Mouse (Mus musculus) MEL (cell line): ENCODE data around the gene Gm12695.

Experiments used
- CHD1 ChIP-seq: IDR thresholded peaks from 2 replicates; pipeline ENCODE4 v1.6.1; 2012; ENCODE audit warnings: low read depth, mild to moderate bottlenecking, inconsistent platforms, low read length, improper control_type of control experiment
- E2F4 ChIP-seq: IDR thresholded peaks from 2 replicates; pipeline ENCODE4 v1.6.1; 2011; ENCODE audit warnings: low read depth, low read length, improper control_type of control experiment, borderline replicate concordance
- USF1 ChIP-seq: IDR thresholded peaks from 2 replicates; pipeline ENCODE4 v1.6.1; 2014; ENCODE audit warnings: low read depth, mild to moderate bottlenecking, inconsistent platforms, low read length, improper control_type of control experiment, moderate library complexity

DNA sequence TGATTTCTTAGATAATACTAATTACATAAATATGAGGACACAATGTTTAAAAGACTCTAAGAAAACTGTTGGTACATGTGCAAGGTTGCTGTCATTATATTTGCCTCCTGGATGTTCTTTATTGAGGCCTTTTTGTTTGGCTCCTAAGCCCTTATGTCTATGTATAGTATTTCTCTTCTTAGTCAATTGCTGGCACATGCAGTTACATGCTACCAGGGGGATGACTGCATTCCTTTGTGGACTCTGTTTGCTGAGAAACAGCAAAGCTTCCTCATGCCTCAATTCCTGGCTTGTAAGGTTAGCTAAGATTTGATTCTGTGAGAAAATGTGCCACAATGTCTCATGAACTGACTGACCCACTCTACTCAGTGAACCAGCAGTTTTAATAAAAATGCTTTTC is 6.3 kb upstream of the Gm12695 start:
- TF ChIP-seq CHD1 = no peak
- no peak for TF ChIP-seq USF1
- TF ChIP-seq E2F4 = no peak
